Mouse (Mus musculus): ENCODE measurements around the gene Suv39h2. TPM values are rescaled to one million over a fixed set of nuclear protein-coding genes. Genes with fewer than 3 reads are reported as not detected.

The Suv39h2 gene
- 1 to 10 TPM in 1 of 4 experiments, under 1 TPM in 3; 0.59 to 1.4 (median 0.71) TPM for total RNA-seq (2022)

DNA sequence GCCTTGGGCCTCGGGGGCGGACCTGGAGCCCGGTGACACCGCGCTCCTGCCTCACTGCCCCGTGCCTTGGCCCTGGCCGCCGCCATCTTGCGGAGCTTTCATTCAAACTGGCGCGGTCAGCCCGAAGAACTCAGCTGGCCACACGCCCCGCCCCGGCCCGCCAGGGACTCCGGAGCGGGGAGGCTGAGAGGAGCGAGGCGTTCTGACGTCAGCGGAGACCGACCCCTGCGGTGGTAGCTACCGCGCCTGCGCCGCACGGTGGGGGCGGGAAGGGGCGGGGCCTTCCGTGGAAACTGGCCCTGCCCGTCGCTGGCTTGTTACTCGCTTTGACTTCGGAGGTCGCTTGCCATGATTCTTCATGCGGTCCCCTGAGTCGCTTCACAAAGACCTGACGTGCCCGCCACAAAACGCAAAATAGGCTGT lies at the start of gene Suv39h2:
Suv39h2 (minus strand) TSS at position 171 of the 423 bp plus-strand sequence.
- DNase-seq (ENCODE audit: low spot score in 2 of 2) = peak; percentile 92 to 93

DNA sequence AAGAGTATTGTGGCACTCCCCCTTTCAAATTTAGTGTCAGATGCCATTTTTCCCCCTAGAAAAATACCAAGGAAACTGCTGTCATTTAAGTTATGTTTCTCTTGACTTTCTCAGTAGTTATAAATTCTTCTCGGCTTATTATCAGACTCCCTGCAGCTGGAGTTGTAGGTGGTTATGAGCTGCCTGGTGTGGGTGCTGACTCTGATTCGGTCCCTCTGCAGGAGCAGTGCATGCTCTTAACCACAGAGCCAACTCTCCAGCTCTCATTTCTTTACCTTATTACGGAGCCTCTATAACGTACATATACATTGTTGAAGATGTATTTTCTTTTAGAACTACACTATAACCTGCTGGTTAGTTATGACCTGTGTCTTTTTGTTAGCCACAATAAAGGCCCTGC lies 47.7 kb upstream of the Suv39h2 start:
- no peak for DNase-seq (ENCODE audit: low spot score in 2 of 2)

DNA sequence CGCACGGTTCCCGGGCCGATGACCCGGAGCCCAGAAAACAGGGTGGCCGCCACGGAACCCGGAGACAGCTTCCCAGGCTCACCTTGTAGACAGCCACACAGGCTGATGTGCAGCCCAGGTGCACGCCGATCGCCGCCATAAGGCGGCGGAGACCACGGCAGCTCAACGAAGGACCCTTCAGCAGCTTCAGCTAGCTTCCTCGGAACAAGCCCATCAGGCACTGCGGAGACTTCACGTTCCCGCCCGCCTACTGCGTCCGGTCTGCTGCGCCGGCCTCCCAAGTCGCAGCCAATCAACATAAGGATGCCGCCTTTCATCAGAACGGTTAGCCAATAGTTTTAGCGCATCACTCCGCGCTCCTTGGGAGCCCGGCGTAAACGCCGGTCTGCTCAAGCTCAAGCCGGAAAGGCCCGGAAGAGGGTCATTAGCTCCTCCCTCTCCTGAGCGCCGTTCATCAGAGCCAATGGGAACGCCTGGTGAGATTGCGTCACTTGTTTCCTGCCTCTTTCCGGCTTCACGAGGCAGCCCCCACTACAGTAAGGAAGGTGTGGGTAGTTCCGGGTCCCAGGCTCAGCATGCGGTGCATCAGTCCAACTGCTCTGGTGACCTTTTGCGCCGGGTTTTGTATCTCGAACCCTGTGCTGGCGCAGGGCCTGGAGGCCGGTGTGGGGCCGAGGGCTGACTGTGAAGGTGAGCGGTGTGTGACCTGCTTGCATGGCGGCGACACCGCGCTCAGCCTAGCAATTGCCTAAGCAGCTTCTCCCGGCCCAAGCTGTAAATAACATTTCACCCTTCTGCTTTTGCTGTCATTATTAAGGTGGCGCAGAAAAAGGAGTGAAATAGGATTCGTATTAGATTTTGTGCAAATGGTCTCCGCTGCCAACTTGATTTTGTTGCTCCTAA lies 38.0 kb upstream of the Suv39h2 start, which contains the start of the genes Gm45902, Hspa14 and Cdnf:
Gm45902 (minus strand) TSS at position 239 of the 903 bp plus-strand sequence.
Hspa14 (minus strand) TSS at position 263 of the 903 bp plus-strand sequence.
Cdnf (plus strand) TSS at position 479 of the 903 bp plus-strand sequence.
- peak; percentile 90 to 94 for DNase-seq (ENCODE audit: low spot score in 2 of 2)

DNA sequence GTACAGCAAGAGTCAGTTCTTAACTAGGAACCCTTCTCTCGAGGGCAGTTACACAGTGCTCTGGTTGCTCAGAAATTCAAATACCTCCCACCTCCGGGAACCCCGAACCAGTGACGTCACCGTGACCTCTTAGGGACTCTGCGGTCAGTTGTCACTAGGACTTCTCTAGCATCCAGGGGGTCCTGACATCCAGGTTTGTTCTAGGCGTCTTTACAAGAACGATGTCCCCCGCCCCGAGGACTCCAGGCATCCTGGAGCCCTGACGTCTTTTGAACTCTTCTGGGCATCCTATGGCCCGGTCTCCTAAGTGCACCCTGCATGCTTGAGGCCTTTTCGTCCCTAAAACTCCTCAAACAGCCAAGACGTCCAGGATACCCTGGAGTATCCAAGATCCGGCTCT lies 37.2 kb upstream of the Suv39h2 start:
- DNase-seq (ENCODE audit: low spot score in 2 of 2) = no peak

DNA sequence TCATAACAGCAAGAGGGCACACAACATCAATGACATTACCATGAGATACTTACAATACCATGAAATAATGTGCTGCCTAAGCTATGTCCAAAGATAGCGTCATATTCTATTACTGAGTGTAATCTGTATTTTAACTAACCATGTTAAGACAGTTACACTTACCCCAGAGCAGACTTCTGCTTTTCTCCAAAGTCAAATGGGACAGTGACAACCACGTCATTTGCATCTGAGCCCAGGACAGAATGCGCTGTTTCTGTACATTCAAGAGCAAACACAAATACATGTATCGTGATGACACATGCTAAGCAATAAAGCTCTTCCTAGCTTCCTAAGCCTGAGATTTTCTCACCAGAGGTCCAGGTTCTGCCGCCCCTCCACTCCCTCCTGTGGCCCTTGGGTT lies 26.1 kb upstream of the Suv39h2 start:
- DNase-seq (ENCODE audit: low spot score in 2 of 2) = no peak

DNA sequence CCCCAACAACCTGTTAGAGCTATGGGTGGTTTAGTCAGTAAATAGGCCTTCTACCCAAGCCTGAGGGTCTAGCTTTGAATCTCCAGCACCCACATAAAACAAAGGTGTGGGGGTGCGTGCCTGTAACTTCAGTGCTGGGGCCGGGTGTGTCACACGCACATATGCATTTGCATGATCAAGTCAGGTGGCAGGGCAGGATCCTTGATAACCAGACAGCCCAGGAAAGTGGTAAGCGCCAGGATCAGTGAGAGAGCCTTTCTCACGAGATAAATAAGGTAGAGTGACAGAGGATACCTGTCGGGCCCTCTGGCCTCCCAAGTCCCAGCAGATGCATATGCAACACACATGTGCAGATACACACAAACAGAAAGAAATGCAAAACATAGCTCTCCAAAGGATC lies 24.7 kb upstream of the Suv39h2 start:
- DNase-seq (ENCODE audit: low spot score in 2 of 2) = no peak

DNA sequence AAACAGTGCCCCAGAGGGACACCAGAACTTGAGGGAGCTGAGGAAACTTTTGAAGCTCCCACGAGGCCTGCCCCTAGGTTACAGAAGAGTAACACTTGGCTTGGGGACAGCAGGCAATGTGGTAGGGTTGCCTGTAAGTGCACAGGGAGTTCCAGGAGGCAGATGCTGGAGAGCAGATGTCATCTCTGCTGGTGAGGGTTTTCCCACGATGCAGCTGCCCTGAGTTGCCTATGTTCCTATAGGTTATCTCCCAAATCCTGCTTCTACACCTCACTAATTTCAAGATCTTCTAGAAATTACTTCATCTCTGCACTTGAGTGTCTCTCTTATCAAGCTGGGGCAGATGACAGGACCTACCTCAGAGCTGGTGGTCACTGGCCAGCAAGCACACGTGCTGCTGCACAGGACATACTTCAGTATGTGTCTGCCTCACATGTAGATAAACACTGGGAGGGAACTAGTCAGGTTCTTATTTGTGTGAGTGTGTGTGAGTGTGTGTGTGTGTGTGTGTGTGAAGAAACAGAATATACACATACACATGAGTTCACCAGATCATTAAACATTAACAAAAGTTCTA lies 19.1 kb upstream of the Suv39h2 start:
- DNase-seq (ENCODE audit: low spot score in 2 of 2) = no peak

DNA sequence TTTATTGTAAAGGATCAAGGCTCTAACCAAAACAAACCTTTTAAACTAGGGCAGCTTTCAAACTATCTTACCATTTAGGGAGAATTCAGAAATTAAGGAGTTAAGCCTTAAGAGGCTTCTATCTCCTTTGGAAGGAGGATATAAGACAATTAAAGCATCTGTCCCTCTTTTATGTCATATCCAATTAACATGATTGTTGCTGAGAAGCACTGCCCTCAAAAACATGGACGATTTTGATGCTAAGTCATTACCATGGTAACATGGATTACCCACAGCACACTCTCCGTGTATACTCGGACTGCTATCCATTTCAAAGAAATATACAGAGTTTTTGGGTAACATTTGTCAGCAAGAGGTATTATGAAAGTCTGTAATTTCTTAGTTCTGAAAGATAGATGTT lies 15.0 kb upstream of the Suv39h2 start:
- DNase-seq (ENCODE audit: low spot score in 2 of 2) = no peak

DNA sequence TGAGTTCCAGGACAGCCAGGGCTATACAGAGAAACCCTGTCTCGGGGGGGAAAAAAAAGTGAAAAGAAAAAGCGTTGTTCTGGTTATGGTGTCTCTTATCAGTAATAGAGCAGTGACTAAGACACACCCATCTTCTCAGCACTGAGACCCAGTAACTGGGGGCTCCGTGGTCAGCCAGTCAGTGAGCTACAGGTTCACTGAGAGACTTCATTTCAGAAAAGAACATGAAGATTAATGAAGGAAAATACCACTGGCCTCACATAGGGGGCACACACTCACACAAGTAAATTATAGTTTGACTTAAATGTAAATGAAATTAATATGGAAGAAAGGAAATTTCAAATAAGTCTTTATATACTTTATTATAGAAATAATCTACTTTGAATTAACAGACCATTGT lies 5.4 kb upstream of the Suv39h2 start:
- DNase-seq (ENCODE audit: low spot score in 2 of 2) = no peak

DNA sequence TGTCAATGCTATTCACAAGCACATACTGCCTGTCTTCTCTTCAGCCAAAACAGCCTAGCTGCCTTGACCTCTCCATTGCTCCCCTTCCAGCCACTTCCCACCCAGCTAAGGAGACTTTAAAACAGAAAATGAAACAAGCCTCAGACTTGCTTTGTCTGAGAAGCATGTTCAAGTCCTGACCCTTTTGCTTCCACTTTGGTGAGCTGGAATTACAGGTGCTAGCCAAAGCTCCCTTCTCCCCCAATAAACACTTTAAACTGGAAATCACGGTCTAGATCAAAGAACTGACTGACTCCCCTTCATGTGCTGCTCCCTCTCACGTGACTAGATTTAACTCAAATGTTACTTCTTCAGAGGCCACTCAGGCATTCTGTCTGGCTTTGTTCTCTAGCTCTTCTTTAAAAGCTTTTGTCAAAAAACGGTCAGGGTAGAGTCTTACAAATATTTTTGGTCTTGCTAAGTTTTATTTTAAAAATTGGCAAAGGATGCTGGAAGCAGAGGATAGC lies 968 bp upstream of the Suv39h2 start:
- no peak for DNase-seq (ENCODE audit: low spot score in 2 of 2)

DNA sequence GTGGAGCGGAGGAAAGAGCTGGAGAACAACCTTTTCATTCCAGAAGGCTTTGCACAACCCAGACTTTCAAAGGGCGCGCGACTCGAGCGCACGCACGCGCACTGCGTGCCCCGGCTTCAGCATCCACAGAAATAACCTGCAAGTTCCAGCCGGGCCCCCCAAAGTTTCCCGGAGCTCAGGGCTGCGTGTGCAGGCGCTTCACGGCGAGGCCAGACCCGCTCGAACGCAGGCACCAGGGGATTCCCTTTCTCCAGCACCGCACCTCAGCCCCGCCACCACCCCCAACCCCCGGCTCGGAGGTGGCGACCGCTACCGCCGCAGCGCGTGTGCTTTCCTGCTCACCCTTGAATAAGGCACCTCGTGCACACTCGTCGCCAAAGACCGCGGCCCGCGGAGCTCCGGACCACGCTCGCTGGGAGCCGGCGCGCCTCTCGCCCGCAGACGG lies 448 bp downstream of the Suv39h2 start:
- peak; percentile 18 to 28 for DNase-seq (ENCODE audit: low spot score in 2 of 2)

DNA sequence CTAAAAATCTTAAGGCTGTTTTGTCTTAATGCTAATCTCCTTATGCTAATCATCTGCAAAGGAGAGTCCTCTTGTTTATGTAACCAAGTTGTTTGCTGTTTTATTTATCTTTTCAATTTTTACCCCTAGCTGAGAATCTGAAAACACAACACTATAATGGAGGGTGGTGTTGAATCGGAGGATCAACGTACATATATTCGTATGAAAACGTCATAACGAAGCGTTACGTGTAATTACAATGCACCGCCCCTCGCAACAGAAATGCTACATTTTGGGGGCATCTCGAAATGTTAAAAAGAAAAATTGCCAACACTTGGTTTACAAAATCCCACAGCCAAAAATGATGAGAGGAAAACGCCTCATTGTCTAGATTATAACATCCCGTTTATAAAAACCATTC lies 940 bp downstream of the Suv39h2 start:
- no peak for DNase-seq (ENCODE audit: low spot score in 2 of 2)

DNA sequence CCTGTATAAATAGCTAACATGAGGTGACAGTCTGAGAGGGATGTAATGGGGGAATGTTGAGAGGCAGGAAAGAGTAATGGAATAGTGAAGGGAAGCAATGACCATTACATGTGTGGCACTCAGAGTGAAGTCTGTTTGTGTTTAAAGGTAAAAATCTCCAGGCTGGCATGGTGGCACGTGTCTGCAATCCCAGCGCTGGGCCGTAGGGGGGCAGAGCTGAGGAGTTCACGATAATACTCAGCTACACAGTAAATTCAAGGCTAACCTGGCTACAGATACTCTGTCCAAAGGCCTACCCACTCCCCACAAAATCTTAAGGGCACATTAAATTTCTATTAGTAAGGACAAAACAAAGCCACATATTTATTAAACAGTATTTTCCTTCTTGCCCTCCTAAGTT lies 18.2 kb downstream of the Suv39h2 start:
- DNase-seq (ENCODE audit: low spot score in 2 of 2) = no peak

DNA sequence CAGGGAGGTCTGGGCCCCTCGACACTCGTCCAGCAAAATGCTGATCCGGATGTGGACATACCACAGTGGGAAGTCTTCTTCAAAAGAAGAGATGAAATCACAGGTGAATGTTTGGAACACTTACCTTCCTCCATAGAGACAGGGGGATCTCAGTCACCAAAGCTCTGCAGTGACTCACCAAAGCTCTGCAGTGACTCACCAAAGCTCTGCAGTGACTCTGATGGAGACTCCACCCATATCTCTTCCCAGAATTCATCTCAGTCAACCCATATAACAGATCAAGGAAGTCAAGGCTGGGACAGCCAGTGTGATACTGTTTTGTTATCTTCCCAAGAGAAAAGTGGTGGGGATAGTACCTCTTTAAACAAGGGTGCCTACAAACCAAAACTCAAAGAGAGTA lies 21.7 kb downstream of the Suv39h2 start:
- no peak for DNase-seq (ENCODE audit: low spot score in 2 of 2)

DNA sequence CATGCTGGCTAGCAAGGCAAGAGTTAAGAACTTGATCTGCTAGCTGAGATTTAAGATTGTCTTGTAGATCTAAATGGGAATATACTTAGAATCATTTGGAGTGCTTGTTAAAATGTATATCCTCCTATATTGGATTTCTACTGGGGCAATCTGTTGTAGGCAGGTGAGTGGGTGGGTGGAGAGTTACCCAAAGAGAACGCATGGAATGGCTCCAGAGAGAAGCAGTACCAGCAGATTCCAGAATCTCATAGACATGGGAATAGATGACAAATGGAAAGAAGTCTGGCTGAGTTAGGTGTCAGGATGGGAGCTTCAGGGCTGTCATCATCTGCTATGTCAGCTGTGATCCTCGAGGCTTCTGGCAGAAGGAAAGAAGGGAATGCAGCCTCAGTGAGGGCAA lies 25.4 kb downstream of the Suv39h2 start:
- no peak for DNase-seq (ENCODE audit: low spot score in 2 of 2)

DNA sequence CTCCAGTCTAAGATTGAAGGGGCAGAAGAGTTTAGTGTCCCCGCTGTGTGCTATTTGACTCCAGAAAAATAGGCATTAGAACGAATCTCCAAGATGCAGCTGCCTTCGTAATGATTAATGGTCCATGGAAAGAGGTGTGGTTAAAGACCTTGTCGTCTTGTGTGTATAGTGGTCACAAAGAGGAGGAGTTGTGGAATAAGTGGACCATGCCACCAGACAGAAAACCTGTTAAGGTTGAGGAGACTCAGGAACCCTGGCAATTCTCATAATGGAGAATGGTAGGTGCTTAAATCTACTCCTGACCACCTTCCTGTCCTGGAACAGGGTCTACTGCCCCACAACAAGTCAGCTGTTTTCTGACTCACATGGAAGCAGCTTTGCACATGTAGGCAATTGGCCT lies 28.8 kb downstream of the Suv39h2 start:
- no peak for DNase-seq (ENCODE audit: low spot score in 2 of 2)

DNA sequence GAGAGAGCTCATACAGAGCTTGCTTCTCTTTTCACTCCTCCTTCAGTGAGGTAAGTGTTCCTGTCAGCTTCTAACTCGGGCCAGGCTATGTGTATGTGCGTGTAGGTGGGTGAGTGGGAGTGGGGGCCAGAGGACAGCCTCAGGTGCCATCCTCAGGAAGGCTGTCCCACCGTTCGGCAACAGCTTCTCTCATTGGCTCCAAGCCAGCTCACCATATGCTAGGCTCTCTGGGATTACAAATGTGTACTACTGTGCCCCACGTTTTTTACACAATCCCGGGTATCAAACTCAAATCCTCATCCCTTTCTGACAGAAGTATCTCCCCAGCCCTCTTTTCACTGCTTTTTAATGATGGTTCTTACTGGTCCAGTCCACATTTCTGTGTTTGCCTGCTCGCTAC lies 30.6 kb downstream of the Suv39h2 start:
- no peak for DNase-seq (ENCODE audit: low spot score in 2 of 2)

DNA sequence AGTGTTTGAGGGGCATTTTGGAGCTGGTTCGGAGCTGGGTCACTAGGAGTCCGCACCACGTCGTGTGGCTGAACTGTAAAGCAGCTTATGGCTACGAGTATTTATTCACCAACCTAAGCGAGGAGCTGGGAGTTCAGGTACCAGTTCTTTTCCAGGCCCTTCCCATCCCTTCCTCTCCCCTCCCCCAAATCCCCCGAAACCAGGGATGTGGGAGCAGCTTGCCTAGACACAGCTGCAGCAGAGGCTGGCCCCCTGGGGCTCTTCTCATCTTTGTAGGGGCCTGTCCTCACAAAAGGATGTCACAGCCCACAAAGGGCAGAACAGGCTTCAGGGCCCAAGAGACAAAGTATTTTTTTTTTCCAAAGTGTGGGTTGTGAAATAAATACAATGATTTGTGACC lies 36.9 kb downstream of the Suv39h2 start:
- no peak for DNase-seq (ENCODE audit: low spot score in 2 of 2)

DNA sequence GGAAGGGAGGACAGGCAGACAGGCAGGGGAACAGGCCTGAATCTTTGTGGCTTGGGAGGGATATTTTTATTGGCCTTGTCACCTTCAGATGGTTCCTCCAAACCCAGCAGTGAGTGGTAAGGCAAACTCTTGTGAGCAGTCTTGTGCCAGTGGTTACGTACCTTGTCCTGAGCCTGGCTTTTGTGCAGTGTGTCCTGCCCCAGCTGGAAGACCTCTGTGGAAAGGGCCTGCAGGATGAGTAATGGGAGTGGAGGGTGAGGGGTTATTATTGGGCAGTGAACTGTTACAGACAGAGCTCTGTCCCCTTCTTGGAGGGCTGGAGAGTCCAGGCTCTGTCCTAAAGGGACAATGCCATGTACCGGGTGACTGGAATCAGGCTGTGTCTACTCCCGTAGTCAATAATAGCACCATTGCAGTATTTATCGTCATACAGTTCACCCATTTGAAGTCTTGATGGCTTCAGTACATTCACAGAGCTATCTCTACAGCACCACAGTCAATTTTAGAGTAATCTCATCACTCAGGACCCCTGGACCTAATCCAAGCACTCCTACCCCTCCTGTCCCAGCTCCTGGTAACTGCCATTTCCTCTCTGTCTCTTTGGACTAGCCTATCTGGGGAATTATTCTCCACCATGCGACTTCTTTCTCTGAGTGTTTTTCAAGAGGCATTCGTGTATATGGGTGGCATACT lies 39.3 kb downstream of the Suv39h2 start:
- no peak for DNase-seq (ENCODE audit: low spot score in 2 of 2)

DNA sequence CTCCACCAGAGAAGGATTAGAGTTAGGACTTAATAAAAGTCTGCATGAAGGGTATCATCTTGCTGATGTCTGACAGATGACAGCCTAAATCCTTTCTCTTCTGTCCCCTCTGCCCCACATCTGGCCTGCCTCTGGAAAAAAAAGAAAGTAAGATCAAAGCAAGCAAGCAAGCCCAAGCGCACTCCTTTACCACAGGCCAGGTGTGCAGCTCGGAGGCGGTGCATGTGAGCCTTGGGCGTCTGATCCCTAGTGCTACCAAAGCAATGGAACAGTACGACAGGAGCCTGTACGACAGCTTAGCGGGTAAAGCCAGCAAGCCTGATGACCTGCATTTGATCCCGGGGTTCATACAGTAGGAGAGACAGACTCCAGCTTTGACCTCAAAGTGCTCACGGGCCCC lies 43.9 kb downstream of the Suv39h2 start:
- no peak for DNase-seq (ENCODE audit: low spot score in 2 of 2)

DNA sequence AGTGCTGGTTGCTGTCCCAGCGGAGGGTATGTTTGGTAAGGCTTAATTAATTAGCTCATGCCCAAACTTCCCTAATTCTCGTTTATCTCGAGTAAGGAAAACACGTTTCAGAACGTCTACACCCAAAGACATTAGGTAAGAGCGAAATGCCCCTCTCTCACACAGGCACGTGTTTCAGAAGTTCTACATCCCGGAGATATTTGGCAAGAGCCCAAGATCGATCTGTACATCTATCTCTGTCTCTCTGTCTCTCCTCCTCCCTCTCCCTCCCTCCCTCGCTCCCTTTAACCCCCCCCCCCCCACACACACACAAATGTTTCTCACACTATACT lies 50.3 kb downstream of the Suv39h2 start:
- DNase-seq (ENCODE audit: low spot score in 2 of 2) = no peak

Data from gastrocnemius, adult 8-10 months (tissue).